Mouse (Mus musculus) heart, postnatal 4 days (tissue): ENCODE data around the gene Cnst. TPM values are rescaled to one million over a fixed set of nuclear protein-coding genes. Genes with fewer than 3 reads are reported as not detected.
A peak's percentile ranks its signal among the peaks of the same experiment; 100 is the strongest.

Source experiments
- DNase-seq: peaks from one replicate; pipeline ENCODE4 v3.0.0; 2021
- total RNA-seq, 2 experiments: library from RNA; stranded (reverse); gene quantifications; 2 replicates each; pipeline ENCODE4 v1.2.3; 2021

Cnst gene
- total RNA-seq, 2 experiments from 2014 or later, result 31.6 to 31.8 TPM

- DNase-seq, result no peak
Observed at GRCm38 (mm10) chr1:179553949-179554347, 7.8 kb downstream of the Cnst start.

- no peak for DNase-seq
Observed at GRCm38 (mm10) chr1:179556921-179557320, 10.8 kb downstream of the Cnst start.

- no peak for DNase-seq
Observed at GRCm38 (mm10) chr1:179559446-179560194, 13.4 kb downstream of the Cnst start.

- DNase-seq, result no peak
Observed at GRCm38 (mm10) chr1:179560845-179561430, 14.8 kb downstream of the Cnst start.

- DNase-seq, result no peak
Observed at GRCm38 (mm10) chr1:179563211-179563610, 17.0 kb downstream of the Cnst start.

- DNase-seq, result no peak
Observed at GRCm38 (mm10) chr1:179563926-179564325, 17.8 kb downstream of the Cnst start.

- DNase-seq, result no peak
Observed at GRCm38 (mm10) chr1:179567558-179567957, 21.4 kb downstream of the Cnst start.

GRCm38 (mm10) chr1:179568690-179569398 lies 22.7 kb downstream of the Cnst start:
- DNase-seq, result no peak

- no peak for DNase-seq
Observed at GRCm38 (mm10) chr1:179570482-179570881, 24.3 kb downstream of the Cnst start.

- DNase-seq, result no peak
Observed at GRCm38 (mm10) chr1:179571686-179572085, 25.5 kb downstream of the Cnst start.

GRCm38 (mm10) chr1:179573650-179574206 lies 27.6 kb downstream of the Cnst start:
- DNase-seq, result no peak

GRCm38 (mm10) chr1:179578625-179579024 lies 32.5 kb downstream of the Cnst start:
- DNase-seq, result no peak

GRCm38 (mm10) chr1:179580200-179580599 lies 34.0 kb downstream of the Cnst start:
- DNase-seq, result no peak

GRCm38 (mm10) chr1:179581422-179581821 lies 35.3 kb downstream of the Cnst start:
- DNase-seq, result no peak

GRCm38 (mm10) chr1:179582021-179582433 lies 35.9 kb downstream of the Cnst start:
- peak; percentile 33 for DNase-seq

GRCm38 (mm10) chr1:179583090-179583489 lies 36.9 kb downstream of the Cnst start:
- DNase-seq, result no peak

- DNase-seq, result no peak
Observed at GRCm38 (mm10) chr1:179584220-179584619, 38.0 kb downstream of the Cnst start.

GRCm38 (mm10) chr1:179585646-179586045 lies 39.5 kb downstream of the Cnst start:
- no peak for DNase-seq

- no peak for DNase-seq
Observed at GRCm38 (mm10) chr1:179586430-179587095, 40.4 kb downstream of the Cnst start.

GRCm38 (mm10) chr1:179588230-179588629 lies 42.1 kb downstream of the Cnst start:
- DNase-seq, result peak; percentile 24

- DNase-seq, result no peak
Observed at GRCm38 (mm10) chr1:179591639-179592038, 45.5 kb downstream of the Cnst start.

GRCm38 (mm10) chr1:179592143-179592542 lies 46.0 kb downstream of the Cnst start:
- no peak for DNase-seq

GRCm38 (mm10) chr1:179592972-179593371 lies 46.8 kb downstream of the Cnst start:
- DNase-seq, result peak; percentile 30
